Mouse (Mus musculus): Measurements from ENCODE around the gene Zfp873. TPM values are rescaled to one million over a fixed set of nuclear protein-coding genes. Genes with fewer than 3 reads are reported as not detected.

Zfp873 gene
- total and polyA plus RNA-seq, 3 experiments, result 0.80 to 4.4 (median 4.2) TPM

Other genes starting within 250 kb of the Zfp873 start
- gene Gm4767, start 235.9 kb upstream of the Zfp873 start, total RNA-seq (2021), result 1 to 10 TPM; 1.1 to 1.2 TPM
- gene Gm4767, start 235.9 kb upstream of the Zfp873 start, polyA plus RNA-seq (2012; rRNA removed), result not detected in 2 replicates
- 1 to 10 TPM in 1 of 2 experiments, under 1 TPM in 1; 0.99 to 1.6 TPM for gene Gm32687, start 184.2 kb upstream of the Zfp873 start, total RNA-seq (2021)
- 0.23 and 0.25 TPM in 2 replicates for gene Gm32687, start 184.2 kb upstream of the Zfp873 start, polyA plus RNA-seq (2012; rRNA removed)
- gene Zfp781, start 117.6 kb upstream of the Zfp873 start, total RNA-seq (2021), result under 1 TPM; 0.50 to 0.99 TPM
- gene Zfp781, start 117.6 kb upstream of the Zfp873 start, polyA plus RNA-seq (2012; rRNA removed), result 0.12 and 0.35 TPM in 2 replicates
- 1 to 10 TPM; 2.3 to 2.9 TPM for gene BC024063, start 35.2 kb downstream of the Zfp873 start, total RNA-seq (2021)
- gene BC024063, start 35.2 kb downstream of the Zfp873 start, polyA plus RNA-seq (2012; rRNA removed), result 0.16 and 0.59 TPM in 2 replicates
- 1 to 10 TPM; 2.1 to 2.3 TPM for gene AU041133, start 79.9 kb downstream of the Zfp873 start, total RNA-seq (2021)
- gene AU041133, start 79.9 kb downstream of the Zfp873 start, polyA plus RNA-seq (2012; rRNA removed), result 0.37 and 1.2 TPM in 2 replicates
- gene Zfp938, start 193.2 kb downstream of the Zfp873 start, total RNA-seq (2021), result 1 to 10 TPM; 4.8 to 5.4 TPM
- gene Zfp938, start 193.2 kb downstream of the Zfp873 start, polyA plus RNA-seq (2012; rRNA removed), result 1.6 and 3.0 TPM in 2 replicates